Mouse (Mus musculus) macrophage (primary cell): Measurements from ENCODE around the gene Olfr403. TPM values are rescaled to one million over a fixed set of nuclear protein-coding genes. Genes with fewer than 3 reads are reported as not detected.
"Not testable (repeated sequence)": the region's sequence is repeated elsewhere in the genome, so short reads cannot be mapped to it uniquely, and the experiment has no call there.

Experiments used
- H3K27ac ChIP-seq: fragments of 350-480 bp; formaldehyde crosslinking; 2 replicates; pipeline ENCODE4 v1.9.0; 2021
- H3K36me3 ChIP-seq: fragments of 350-480 bp; formaldehyde crosslinking; 2 replicates; pipeline ENCODE4 v1.9.0; 2021; ENCODE audit errors: inconsistent target
- H3K4me3 ChIP-seq: fragments of 350-480 bp; formaldehyde crosslinking; 2 replicates; pipeline ENCODE4 v1.9.0; 2021; ENCODE audit errors: inconsistent target
- H3K79me2 ChIP-seq: fragments of 350-480 bp; formaldehyde crosslinking; 2 replicates; pipeline ENCODE4 v1.9.0; 2021; ENCODE audit errors: inconsistent target
- WGBS: methylation state at CpG from one replicate; pipeline ENCODE4 v1.1.7; 2026; ENCODE audit warnings: inconsistent platforms; ENCODE audit not compliant: missing documents; 5-methylcytosine and 5-hydroxymethylcytosine counted together
- polyA plus RNA-seq: library from polyadenylated mRNA; stranded (reverse); fragments of 250-400 nt; gene quantifications from 3 replicates; pipeline ENCODE4 v1.2.4, GENCODE M21; 2018; ENCODE audit warnings: inconsistent platforms
- total RNA-seq, 78 experiments: library from RNA; depleted of rRNA; stranded (reverse); fragments of 250-400 nt; gene quantifications; 1 replicate in 9 of 78; 2 replicates in 24 of 78; 3 replicates in 43 of 78; 4 replicates in 2 of 78; pipeline ENCODE4 v1.2.4; 2018; ENCODE audit warnings: inconsistent platforms in 56 of 78

Gene Olfr403
- total RNA-seq (2018; cell fraction: chromatin; rRNA removed): not detected
- total RNA-seq (2018; cell fraction: cytosol; rRNA removed): not detected
- not detected for total RNA-seq (2018; cell fraction: nucleus; rRNA removed)
- polyA plus RNA-seq: not detected in 3 replicates

- H3K4me3 ChIP-seq: no peak within 1 kb of the TSS
- H3K79me2 ChIP-seq: no peaks in the 10 kb centered on the region
- no peaks in the 10 kb centered on the region for H3K36me3 ChIP-seq
- H3K27ac ChIP-seq: no peak within 1 kb of the TSS
Observed at GRCm38 (mm10) chr11:74185949-74186348, at the start of gene Olfr403. Gene Olfr403, plus strand, starts transcription at chr11:74186249.

DNA sequence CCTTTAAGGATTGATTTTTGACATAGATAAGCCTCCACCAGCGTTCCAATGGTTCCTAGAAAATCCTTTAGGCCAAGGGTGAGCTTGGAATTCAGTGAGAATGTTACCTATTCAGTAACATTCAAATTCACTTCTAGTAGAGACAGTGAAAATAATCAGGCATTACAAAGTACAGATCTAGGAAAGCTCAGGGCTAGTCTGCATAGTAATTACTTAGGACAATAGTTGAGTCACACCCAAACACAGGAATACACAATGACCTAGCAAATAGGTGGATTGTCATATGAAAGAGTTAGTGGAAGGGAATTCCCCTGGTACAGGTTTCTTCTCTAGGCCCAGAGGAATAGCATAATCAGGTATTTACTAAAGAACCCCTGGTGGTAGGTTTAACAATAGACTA, 46.0 kb upstream of the Olfr403 start:
- H3K36me3 ChIP-seq, H3K4me3 ChIP-seq, H3K27ac ChIP-seq, H3K79me2 ChIP-seq: not testable (repeated sequence)
- WGBS: 9% methylated on average over 1 of the region's 1 CpGs

DNA sequence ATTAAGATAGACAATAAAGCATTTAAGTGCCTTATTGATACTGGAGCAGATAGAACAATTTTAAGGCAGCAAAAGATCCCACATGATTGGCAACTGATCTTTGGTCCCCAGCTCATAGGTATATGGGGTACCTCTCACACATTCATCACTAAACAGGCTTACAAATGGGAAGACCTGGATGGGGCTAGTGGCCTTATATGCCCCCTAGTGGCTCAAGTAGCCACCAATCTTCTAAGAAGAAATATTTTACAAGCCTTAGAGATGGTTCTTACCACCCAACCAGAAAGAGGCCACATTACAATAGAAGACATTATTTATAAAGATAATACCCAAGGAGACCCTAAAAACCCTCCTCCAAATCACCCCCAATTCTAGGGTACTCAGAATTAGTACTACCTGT, 40.2 kb upstream of the Olfr403 start:
- Histone ChIP-seq H3K27ac (no peak overlapping the region), H3K79me2 (no peaks in the 10 kb centered on the region), H3K36me3 (no peaks in the 10 kb centered on the region), H3K4me3 (no peak overlapping the region)

DNA sequence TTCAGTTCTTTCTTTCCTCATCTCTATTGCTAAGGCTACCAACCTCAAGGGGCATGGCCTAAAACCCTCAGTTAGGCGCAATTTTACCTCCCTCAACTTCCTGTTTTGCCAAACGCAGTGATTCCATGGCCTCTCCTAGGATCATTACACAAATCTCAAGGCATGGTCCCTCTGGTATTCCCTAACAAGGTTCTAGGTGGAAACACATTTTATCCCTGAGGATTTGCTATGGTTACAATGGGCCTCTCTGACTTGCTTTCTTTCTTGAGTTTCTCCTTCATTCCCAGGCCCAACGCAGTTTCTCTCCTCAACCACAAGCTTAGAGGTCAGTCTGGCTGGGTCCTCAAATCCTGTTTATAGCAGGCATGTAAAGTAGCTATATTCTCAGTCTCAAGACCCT, 32.8 kb upstream of the Olfr403 start, which contains the start of gene Olfr402:
Gene Olfr402 (plus strand): TSS at position 301 of the 400 bp plus-strand sequence.
- Histone ChIP-seq H3K4me3 (no peak within 1 kb of the TSS), H3K36me3 (no peaks in the 10 kb centered on the region), H3K79me2 (no peaks in the 10 kb centered on the region), H3K27ac (no peak within 1 kb of the TSS)
- WGBS: 58% methylated on average over 3 of the region's 3 CpGs

GRCm38 (mm10) chr11:74168771-74169170, 17.3 kb upstream of the Olfr403 start:
- no peak overlapping the region for H3K27ac ChIP-seq
- H3K36me3 ChIP-seq: no peaks in the 10 kb centered on the region
- H3K4me3 ChIP-seq: no peak overlapping the region
- H3K79me2 ChIP-seq: no peaks in the 10 kb centered on the region

DNA sequence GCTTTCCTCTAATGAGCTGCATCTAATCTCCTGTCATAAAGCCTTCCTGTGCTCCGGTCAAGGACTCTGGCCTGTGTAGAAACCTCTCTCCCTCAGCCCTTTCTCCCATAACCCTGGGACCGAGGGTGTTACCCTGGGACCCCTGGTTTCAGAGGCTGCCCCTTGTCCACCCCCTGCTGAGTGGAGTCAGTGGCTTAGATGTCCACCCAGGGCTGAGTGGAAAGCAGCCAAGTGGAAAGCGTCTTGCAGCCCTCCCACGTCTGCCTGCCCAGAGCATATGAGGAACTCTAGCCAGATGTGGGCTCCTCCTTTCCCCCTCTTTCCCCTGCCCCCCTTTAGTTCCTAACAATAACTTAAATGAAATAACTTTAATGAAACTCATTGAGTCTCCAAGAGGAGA, 2.9 kb upstream of the Olfr403 start:
- no peaks in the 10 kb centered on the region for H3K36me3 ChIP-seq
- no peak overlapping the region for H3K4me3 ChIP-seq
- WGBS: 86% methylated on average over 4 of the region's 4 CpGs
- no peaks in the 10 kb centered on the region for H3K79me2 ChIP-seq
- H3K27ac ChIP-seq: no peak overlapping the region

- no peak overlapping the region for H3K27ac ChIP-seq
- 76% methylated on average over 4 of the region's 4 CpGs for WGBS
- H3K79me2 ChIP-seq: no peaks in the 10 kb centered on the region
- no peaks in the 10 kb centered on the region for H3K36me3 ChIP-seq
- H3K4me3 ChIP-seq: no peak overlapping the region
Observed at GRCm38 (mm10) chr11:74183745-74184144, 2.3 kb upstream of the Olfr403 start.

- no peaks in the 10 kb centered on the region for H3K36me3 ChIP-seq
- no peak within 1 kb of the TSS for H3K4me3 ChIP-seq
- H3K27ac ChIP-seq: no peak within 1 kb of the TSS
- WGBS: 53% methylated on average over 1 of the region's 1 CpGs
- H3K79me2 ChIP-seq: no peaks in the 10 kb centered on the region
Observed at GRCm38 (mm10) chr11:74211279-74211678, 25.2 kb downstream of the Olfr403 start, which contains the start of gene Olfr43. Gene Olfr43, minus strand, starts transcription at chr11:74211379.

- 91% methylated on average over 3 of the region's 3 CpGs for WGBS
- Histone ChIP-seq H3K27ac (no peak overlapping the region), H3K36me3 (no peaks in the 10 kb centered on the region), H3K4me3 (no peak overlapping the region), H3K79me2 (no peaks in the 10 kb centered on the region)
Observed at GRCm38 (mm10) chr11:74241201-74241600, 55.2 kb downstream of the Olfr403 start.

Other genes starting within 250 kb of the Olfr403 start
- not detected in 3 replicates for gene Olfr23, start 249.6 kb upstream of the Olfr403 start, polyA plus RNA-seq
- gene Olfr397, start 225.4 kb upstream of the Olfr403 start, polyA plus RNA-seq: not detected in 3 replicates
- not detected in 3 replicates for gene Olfr398, start 195.8 kb upstream of the Olfr403 start, polyA plus RNA-seq
- gene Olfr139, start 129.7 kb upstream of the Olfr403 start, polyA plus RNA-seq: not detected in 3 replicates
- gene Olfr399, start 129.6 kb upstream of the Olfr403 start, polyA plus RNA-seq: not detected in 3 replicates
- gene Zfp616, start 116.3 kb upstream of the Olfr403 start, polyA plus RNA-seq: not detected in 3 replicates
- not detected in 3 replicates for gene Olfr401, start 72.5 kb upstream of the Olfr403 start, polyA plus RNA-seq
- gene Olfr402, start 32.7 kb upstream of the Olfr403 start, polyA plus RNA-seq: not detected in 3 replicates
- gene Olfr43, start 25.1 kb downstream of the Olfr403 start, polyA plus RNA-seq: not detected in 3 replicates
- not detected in 3 replicates for gene Olfr406, start 73.6 kb downstream of the Olfr403 start, polyA plus RNA-seq
- not detected in 3 replicates for gene Olfr59, start 97.5 kb downstream of the Olfr403 start, polyA plus RNA-seq
- gene Olfr410, start 151.8 kb downstream of the Olfr403 start, polyA plus RNA-seq: not detected in 3 replicates
- gene Olfr411, start 166.4 kb downstream of the Olfr403 start, polyA plus RNA-seq: not detected in 3 replicates
- gene Olfr412, start 175.8 kb downstream of the Olfr403 start, polyA plus RNA-seq: not detected in 3 replicates